Mouse (Mus musculus): ENCODE data around the gene Hbb-y.
"Not testable (repeated sequence)": the region's sequence is repeated elsewhere in the genome, so short reads cannot be mapped to it uniquely, and the experiment has no call there.

Gene Hbb-y

DNA sequence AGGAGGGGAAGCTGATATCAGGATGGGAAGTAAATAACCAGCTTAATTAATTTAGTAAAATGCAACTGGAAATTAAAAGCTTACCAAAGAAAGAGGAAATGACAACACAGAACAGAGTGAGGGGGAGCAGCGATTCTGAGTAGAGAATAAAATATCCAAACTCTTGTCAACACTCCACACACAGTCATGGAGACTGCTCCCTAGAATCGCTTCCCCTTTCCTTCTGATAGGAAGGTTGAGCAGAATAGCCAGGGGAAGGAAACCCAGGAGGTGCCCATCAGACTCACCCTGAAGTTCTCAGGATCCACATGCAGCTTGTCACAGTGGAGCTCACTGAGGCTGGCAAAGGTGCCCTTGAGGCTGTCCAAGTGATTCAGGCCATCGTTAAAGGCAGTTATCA lies 39.9 kb downstream of the Hbb-y start:
- CTCF ChIA-PET: interaction anchor here (0.6 kb wide), 1 partner anchor 1187 kb away, joined by 7 read pairs; no protein-coding TSS in a partner anchor

DNA sequence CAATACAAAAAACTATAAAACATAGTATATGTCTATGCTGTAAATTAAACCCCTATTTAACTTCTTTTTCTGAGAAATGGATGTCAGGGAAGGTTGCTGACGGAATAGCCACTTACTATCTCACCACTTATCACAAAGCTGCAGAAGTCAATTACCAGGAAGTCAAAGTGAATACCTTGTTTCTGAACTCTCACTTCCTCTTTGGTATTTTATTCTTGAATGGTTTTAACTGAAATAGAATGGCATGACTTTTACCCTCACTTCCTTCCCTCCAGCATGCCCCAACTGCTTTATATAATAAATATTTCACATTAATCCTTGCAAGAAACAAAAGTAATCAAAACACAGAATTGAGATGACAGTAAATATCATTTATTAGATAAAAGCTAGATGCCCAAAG lies 40.8 kb downstream of the Hbb-y start:
- CTCF ChIA-PET: no interaction called here

DNA sequence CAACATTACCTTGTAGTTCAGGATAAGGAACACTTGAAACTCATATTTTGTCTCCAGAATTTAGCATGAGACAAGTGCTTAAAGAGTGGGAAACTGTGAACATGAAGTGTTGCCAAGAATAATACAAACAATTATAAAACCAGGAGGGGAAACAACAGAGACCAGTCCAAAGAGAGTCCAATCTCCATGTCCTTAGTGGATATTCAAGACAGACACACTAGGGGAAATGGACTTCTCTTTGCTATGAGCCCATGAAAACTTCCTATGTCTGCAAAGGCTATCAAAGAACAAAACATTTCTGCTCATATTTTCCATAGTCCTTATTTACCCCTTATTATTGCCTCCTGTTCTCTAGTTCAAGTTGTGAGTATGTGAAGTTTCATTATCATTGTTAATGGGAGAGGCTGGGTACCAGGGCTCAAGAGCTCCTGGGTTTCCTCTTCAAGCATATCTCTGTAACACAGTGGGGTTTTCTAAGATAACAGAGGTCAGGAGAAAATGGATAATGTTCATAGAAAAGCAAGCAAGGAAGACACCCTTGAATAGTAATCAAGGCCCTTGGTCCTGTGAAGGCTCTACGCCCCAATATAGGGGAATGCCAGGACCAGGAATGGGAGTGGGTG lies 41.7 kb downstream of the Hbb-y start:
- CTCF ChIA-PET: no interaction called here

DNA sequence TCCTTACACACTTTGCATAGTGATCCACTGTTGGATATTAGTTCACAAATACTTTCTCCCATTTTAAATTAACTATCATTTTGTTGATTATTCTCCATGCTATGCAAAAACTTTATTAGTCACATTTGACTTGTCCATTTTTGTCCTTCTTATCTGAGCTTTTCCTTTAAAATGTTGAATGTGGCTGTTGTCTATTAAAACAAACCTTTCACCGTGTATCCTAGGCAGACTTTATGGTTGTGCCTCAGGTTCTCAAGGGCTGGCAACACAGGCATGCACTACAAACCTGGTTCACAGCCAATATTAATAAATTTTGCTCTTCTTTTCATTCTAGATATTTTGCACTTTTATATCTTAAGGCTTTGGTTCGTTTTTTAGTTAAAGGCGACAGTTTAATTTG lies 42.3 kb downstream of the Hbb-y start:
- CTCF ChIA-PET: no interaction called here

DNA sequence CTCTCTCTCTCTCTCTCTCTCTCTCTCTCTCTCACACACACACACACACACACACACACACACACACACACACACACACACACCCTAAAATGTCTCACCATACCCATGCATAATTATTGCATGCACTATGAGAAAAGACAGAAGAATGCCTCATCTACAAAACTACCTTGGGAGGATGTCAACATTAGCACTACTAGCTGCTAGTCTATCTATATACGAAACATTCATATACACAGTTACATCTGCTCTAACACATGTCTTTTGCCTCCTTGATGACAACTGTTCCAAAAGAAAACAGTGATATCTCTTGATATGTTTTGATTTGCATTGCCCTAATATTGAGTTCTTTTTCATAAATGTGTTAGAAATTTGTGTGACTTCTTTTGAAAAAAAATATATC lies 42.7 kb downstream of the Hbb-y start:
- CTCF ChIA-PET: no interaction called here

DNA sequence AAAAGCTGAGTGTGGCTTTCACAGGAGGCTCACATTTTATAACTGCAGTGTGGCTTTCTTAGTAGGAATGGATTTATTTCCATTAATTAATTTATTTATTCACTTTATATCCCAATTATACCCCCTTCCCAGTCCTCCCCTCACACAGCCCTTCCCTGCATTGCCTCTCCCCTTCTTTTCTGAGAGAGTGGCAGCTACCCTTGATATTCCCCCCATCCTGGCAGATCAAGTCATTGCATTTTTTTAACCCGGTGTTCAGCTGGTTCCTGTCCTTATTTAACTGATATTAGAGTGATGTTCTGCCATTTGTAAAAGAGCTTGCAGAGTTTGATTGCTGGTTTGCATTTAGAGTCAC lies 43.2 kb downstream of the Hbb-y start:
- CTCF ChIA-PET: no interaction called here

DNA sequence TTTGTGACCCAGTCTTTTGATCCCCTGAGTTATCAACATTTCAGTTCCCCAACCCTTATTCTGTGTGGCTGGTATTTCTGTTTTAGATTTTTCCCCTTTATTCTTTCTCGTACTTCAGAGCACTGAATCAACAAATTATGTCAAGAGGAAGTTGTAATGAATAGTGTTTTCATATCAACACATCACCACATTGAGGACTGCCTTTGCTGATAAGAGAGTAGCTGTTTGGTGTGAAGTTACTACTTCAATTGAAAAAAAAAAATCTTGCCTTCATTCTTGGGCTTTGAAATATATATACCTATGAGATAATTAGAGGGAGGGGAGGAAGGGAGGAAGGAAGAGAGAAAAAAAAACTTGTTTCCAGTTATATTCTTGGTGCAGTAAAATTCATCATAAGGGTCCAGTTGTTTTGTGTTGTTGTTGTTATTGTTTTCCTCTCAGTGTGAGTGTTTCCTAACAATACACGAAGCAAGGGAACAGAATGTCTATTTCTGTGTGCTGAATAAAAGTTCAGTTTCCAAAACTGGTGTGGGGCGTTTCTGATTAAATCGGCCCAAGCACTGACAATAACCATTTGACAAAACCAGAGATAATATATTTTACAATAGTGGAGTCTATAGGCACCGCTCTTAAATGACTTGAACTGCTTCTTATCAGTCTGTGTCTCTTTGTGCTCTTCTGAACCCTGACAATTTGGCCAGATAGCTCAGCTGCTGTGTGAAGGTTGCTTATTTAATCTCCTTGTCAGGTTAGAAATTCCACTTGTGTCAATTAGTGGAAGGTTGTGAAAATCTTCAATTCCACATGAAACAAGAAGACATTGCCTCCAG lies 43.8 kb downstream of the Hbb-y start:
- CTCF ChIA-PET: no interaction called here

DNA sequence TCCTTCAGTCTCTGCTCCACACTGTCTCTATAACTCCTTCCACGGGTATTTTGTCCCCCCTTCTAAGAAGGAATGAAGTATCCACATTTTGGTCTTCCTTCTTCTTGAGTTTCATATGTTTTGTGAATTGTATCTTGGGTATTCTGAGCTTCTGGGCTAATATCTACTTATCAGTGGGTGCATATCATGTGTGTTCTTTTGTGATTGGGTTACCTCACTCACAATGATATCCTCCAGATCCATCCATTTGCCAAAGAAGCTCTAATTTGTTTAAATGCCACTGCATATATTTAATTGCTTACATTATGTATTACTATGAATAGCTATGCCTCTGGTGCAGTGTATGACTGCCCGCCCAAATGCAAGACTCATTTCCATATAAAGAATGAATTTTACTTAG lies 44.9 kb downstream of the Hbb-y start:
- CTCF ChIA-PET: not testable (repeated sequence)

DNA sequence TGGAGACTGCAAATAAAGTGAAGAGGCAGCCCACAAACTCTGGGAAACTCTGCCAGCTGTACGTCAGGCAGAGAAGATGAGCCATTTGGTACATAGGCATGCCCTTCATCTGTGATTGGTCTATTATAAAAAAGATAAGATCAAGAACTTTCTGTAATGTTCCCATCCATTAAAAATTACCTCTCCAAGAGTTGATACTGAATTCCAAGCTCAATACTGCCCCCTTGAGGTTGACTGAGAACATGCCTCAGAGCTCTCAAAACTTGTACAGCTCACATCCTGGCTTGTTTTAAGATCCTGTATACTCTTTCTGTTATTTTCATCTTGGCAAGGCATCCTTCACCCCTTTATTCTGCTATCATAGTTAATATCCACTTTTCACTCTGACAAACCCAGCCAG lies 46.2 kb downstream of the Hbb-y start:
- CTCF ChIA-PET: interaction anchor here (0.7 to 0.8 kb wide), 2 partner anchors 34 to 1342 kb away, joined by 3 to 5 read pairs; no protein-coding TSS in a partner anchor

Data from spleen, embryonic (tissue).